Mouse (Mus musculus) layer of hippocampus, postnatal 36 days (tissue): ENCODE measurements around the gene Cabp1. TPM values are rescaled to one million over a fixed set of nuclear protein-coding genes. Genes with fewer than 3 reads are reported as not detected.
"Not testable (repeated sequence)": the region's sequence is repeated elsewhere in the genome, so short reads cannot be mapped to it uniquely, and the experiment has no call there.

Source experiments
- DNase-seq, 2 experiments: peaks; one replicate each; pipeline ENCODE4 v3.0.0; 2022
- total RNA-seq, 2 experiments: library from RNA; stranded (reverse); gene quantifications; 2 replicates each; pipeline ENCODE4 v1.2.3; 2021

Cabp1 gene
- total RNA-seq, 2 experiments from 2014 or later: 122 to 139 TPM

- no peak for DNase-seq
These were observed 44.3 kb downstream of the Cabp1 start for GRCm38 (mm10) chr5:115149675-115150459.

DNA sequence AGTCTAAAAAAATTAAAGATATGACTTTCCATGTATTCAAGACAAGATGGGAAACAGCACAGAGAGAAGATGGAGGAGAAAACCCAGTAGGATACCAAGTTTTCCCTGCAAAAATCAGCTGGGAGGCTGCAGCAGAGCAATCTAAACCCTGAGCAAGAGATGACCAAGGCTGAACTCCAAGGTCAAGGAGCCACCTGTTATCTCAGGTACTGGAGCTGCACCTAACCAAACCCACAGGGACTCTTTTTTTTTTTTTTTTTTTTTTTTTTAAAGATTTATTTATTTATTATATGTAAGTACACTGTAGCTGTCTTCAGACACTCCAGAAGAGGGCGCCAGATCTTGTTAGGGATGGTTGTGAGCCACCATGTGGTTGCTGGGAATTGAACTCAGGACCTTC is 45.3 kb downstream of the Cabp1 start:
- not testable (repeated sequence) for DNase-seq

GRCm38 (mm10) chr5:115148378-115148777 is 45.8 kb downstream of the Cabp1 start:
- no peak for DNase-seq

GRCm38 (mm10) chr5:115147388-115147787 is 46.8 kb downstream of the Cabp1 start:
- DNase-seq: no peak

- DNase-seq: no peak
These were observed 47.4 kb downstream of the Cabp1 start for GRCm38 (mm10) chr5:115146747-115147130.

GRCm38 (mm10) chr5:115145976-115146746 is 48.0 kb downstream of the Cabp1 start:
- DNase-seq: no peak

DNA sequence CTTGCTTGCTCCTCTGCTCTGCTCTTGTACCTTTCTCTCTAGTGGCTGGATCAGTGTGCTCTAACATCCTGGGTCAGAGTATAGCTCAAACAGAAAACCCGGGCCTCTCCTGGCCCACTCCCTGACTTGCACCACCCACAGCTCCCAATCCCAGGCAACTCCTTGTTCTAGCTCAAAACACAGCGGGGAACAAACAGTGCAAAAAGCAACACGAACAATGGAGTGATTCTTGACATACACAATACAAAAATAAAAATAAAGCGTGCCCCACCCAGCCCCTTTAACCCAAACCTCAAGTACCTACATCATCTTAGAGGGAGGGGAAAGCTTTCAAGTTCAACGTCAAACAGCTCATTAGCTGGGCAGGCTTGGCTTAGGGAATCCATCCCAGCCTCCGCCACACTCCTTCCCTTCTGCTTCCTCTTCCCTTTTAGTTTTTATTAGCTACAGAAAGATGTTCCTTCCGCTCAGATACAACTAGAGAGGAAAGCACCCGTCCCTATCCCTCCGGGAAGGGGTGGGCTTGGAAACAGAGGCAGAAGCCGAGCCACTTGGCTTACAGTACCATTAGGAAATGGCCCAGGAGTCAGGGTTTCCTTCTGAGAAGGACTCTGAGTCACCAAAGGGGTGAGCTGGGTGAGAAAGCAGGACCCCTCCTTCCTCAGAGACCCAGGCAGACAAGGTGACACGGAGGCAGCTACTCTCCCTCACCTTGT is 48.8 kb downstream of the Cabp1 start:
- no peak for DNase-seq

DNA sequence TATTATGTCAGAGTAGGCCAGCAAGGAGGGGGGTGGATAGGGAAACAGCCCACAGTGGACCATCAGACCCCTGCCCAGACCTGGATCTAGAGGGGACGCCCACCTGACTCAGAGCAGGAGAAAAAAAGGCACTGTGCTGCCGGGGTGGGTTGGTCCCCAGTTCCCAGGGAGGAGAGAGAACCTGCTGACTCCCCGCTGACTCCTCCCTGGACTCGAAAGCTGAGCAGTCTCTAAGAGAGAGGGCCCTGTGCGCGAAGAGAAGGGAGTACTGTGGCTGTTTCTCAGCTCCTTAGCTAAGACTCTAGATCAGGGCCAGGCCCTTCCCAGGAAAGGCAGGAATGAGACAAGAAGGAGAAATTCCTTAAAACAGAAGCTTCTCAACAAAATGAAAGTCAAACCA is 49.7 kb downstream of the Cabp1 start:
- no peak for DNase-seq

DNA sequence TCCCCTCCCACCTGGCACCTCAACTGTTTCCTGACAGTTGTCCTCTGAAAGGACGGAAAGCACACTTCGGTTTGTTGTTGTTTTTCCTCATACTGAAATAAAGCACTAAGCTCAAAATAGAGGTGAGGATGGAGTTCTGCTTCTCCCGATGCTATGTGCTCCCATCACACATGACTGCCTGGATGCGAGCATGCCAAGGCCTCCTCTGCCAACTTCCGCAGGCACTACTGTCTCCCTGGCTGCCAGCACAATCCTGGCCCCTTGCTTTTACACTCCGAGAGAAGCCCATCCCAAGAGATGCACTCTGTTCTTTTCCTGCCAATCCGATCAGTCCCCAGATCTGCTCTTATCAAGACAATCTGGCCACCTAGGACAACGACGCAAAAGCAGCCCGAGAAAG is 50.6 kb downstream of the Cabp1 start:
- DNase-seq: peak; percentile 44 to 53

GRCm38 (mm10) chr5:115142166-115142697 is 51.9 kb downstream of the Cabp1 start:
- DNase-seq: no peak

DNA sequence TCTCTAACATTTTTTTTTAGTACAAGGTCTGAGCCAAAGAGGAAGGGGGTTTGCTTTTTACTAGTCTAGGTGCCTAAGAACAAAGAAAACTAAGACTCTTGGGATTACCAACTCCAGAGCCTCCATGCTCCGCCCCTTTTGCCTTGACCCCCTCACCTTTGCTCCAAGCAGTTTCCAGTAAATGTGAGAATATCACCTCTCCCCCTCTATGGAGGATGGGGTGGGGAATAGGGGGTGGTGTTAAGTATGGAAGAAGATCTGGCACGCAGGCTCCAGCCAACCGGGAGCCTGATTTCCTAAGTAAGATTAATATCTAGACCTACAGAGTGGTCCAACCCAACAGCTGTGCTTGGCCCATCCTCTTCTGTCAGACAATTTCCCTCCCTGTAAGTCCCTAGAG is 53.5 kb downstream of the Cabp1 start:
- DNase-seq: no peak

DNA sequence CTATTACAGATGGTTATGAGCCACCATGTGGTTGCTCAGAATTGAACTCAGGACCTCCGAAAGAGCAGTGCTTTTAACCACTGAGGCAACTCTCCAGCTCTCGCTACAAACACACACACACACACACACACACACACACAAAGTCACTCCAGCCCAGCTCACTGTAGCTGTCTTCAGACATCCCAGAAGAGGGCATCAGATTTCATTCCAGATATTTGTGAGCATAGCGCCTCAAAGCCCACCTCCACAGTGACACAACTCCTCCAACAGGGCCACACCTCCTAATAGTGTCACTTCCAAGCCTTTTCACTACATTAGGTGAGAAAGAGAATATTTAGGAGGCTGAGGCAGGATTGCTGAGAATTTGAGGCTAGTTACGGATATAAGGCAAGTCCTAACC is 55.1 kb downstream of the Cabp1 start:
- no peak for DNase-seq

DNA sequence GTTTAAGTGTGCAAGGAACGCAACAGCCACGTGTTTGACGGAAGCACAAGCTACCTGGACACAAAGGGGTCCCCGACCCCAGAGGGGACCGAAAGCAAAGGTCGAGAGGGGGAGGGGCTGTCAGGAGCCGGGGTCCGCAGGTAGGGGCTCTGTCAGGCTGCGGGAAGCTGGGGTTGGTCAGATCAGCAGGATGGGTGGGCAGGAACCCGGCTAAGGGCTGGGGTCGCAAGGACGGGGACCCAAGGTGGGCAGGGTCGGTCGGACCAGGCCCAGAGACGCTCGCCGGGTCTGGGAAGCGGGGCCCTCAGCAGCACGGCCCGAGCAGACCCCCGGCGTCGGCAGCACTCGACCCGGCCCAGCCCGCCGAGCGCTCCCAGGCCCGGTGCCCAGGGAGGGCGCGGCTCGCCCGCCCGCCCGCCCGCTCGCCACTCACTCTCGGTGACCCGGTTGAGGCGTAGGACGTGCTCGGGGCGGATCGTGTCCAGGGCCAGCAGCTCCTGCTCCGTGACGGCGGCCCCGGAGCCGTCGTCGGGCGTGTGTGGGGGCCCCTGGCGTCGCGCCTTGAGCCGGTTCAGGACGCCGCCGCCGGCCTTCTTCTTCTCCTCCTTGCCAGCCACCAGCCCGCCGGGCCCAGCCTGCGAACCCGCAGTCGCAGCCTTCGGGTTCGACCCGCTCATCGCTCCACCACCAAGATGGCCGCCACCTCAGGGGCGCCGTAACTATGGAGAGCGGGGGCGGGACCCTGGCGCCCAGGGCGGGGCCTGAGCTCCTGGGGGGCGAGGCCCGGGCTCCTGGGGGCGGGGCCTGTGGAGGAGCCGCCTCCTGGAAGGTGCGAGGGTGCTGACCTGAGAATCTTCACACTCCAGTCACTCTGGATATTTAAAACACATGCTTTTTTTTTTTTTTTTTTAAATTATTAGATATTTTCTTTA is 59.7 kb downstream of the Cabp1 start, which contains the start of gene Unc119b:
Gene Unc119b, minus strand, starts transcription at position 742 of the 932 bp plus-strand sequence.
- DNase-seq: peak; percentile 86 to 89

DNA sequence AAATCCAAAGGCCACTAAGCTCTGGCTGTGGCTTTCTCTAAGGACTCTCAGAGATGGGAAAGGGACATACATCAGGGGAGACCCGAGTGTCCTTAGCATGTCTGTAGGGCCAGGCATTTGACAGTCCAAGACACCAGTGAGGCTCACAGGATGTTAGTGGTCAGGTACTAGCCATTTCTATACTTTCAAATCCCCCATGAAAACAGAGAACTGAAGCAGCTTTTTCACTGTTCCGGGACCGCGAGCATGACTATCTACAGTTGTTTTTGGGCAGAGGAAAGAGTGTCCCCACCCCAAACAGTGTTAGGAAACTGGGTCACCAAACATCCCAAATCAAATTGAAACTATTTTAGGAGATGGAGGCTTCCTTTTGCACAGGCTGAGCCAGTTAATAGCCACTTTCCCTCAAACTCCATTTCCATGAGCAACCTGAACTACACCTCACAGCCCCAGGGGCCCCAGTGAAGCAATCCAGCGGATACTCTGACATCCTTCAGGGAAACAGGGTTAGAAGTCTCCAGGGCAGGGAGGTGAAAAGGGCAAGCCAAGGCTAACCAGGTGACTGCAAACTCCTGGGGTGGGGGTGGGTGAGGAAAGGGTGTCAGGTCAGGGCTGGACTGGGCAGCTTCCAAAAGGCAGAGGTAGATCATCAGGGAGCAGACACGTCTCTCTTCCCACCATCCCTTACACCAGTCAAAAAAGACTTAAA is 60.7 kb downstream of the Cabp1 start:
- DNase-seq: no peak

- no peak for DNase-seq
These were observed 61.7 kb downstream of the Cabp1 start for GRCm38 (mm10) chr5:115132465-115132864.

- DNase-seq: no peak
These were observed 64.9 kb downstream of the Cabp1 start for GRCm38 (mm10) chr5:115129328-115129727.

- DNase-seq: no peak
These were observed 66.6 kb downstream of the Cabp1 start for GRCm38 (mm10) chr5:115127421-115128179.

DNA sequence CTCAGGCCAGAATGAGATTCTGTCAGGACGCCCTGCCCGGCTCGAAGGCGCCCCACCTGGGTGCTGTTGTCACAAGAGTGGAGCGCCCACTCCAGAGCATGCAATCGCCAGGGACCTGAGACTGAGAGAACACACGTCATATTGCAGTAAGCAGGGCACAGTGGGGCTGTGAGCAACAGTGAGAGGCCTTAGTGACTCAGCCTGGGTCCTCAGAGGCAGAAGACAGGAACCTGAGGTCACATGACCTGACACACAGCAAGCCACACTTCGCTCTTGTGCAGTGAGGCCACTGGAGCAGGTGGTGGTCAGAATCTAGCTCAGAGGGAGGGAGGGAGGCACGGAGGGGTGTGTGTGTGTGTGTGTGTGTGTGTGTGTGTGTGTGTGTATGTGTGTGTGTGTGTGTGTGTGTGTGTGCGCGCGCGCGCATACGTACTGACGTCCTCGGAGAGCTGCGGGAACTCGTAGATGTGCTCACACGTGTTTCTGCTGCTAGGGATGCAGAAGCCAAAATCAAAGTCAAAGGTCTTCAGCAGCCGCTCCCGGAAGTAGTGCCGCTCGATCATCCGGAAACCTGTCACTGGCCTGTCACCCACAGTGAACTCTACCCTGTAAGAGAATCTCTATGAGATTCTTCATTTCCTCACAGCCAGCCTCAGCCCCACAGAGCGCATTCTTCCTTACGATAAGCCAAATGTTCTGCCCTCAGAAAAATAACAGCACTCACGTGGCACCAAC is 67.4 kb downstream of the Cabp1 start:
- DNase-seq: no peak

DNA sequence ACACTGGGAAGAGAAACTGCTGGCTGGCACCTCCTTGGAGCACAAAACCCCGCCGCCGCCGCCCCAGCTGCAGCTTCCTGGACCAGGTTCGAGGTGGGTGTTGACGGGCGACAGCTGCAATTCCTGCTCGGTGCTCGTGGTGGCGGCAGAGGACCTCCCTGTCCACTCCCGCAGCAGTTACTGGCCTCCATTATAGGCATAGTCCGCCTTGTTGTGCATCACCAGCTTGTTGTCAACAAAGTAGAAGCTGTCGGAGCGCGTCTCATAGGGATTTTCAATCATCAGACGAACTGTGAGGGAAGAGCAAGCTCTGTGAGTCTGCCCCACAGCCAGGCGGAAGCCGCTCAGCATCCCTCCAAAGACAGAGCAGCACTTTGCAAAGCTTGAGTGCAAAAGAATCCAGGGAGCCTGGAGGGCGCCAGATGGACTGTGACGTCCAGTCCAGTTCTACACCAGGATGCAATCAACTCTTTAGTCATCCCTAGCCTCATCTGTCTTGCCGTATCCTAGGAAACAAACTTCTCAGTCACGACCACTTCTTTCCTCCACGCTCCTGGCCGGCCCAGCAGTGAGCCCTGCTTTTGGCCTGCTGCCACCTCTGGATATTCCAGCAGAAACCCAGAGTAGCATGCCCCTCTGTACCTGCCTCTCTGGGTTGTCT is 68.8 kb downstream of the Cabp1 start:
- peak; percentile 84 to 86 for DNase-seq
